ENCODE assay signal across 19 mouse cellular contexts in genomic region chr13:74815753-74816152, GRCm38 (mm10).
"Had no signal": no experiment of that assay in that cellular context is flagged by ENCODE, and none has a peak within 500 bp of the region (broad histone marks: within the 10 kb centered on the region; RNA-seq: fewer than 3 reads in every experiment).

No protein-coding gene starts in this region.

- H3K27me3 ChIP-seq: midbrain, embryonic 13.5 days; midbrain, embryonic 15.5 days; neural tube, embryonic 13.5 days; neural tube, embryonic 15.5 days; stomach, embryonic 15.5 days had no signal

- H3K4me3 ChIP-seq: megakaryocyte, embryonic 14.5 days; midbrain, embryonic 13.5 days; midbrain, embryonic 15.5 days; myocyte; neural tube, embryonic 13.5 days; neural tube, embryonic 15.5 days; stomach, embryonic 15.5 days had no signal

- H3K4me2 ChIP-seq: lung, embryonic 14.5 days; midbrain, embryonic 11.5 days; midbrain, embryonic 13.5 days; midbrain, embryonic 15.5 days; neural tube, embryonic 13.5 days; neural tube, embryonic 15.5 days; stomach, embryonic 15.5 days had no signal

- ATAC-seq: midbrain, embryonic 13.5 days; midbrain, embryonic 15.5 days had no signal

- DNase-seq: lung, adult 18-20 months; lung, embryonic 14.5 days; lung, postnatal 10 days; lung, postnatal 36 days; right cerebral cortex, postnatal 14 days; thymus, adult 18-20 months; thymus, postnatal 14 days; thymus, postnatal 36 days had no signal

- H3K9ac ChIP-seq: liver, embryonic 14.5 days; lung, embryonic 14.5 days; midbrain, embryonic 13.5 days; midbrain, embryonic 15.5 days; neural tube, embryonic 13.5 days; neural tube, embryonic 15.5 days; stomach, embryonic 15.5 days had no signal

- H3K9me3 ChIP-seq: megakaryocyte, embryonic 14.5 days; midbrain, embryonic 13.5 days; midbrain, embryonic 15.5 days; neural tube, embryonic 13.5 days; neural tube, embryonic 15.5 days; stomach, embryonic 15.5 days had no signal

- H3K4me1 ChIP-seq: megakaryocyte, embryonic 14.5 days; midbrain, embryonic 13.5 days; midbrain, embryonic 15.5 days; neural tube, embryonic 13.5 days; neural tube, embryonic 15.5 days; stomach, embryonic 15.5 days had no signal

- H3K27ac ChIP-seq: liver, embryonic 14.5 days; macrophage; midbrain, embryonic 13.5 days; midbrain, embryonic 15.5 days; neural tube, embryonic 13.5 days; neural tube, embryonic 15.5 days; stomach, embryonic 15.5 days; stomach, postnatal 0 days had no signal

- H3K36me3 ChIP-seq: midbrain, embryonic 13.5 days; midbrain, embryonic 15.5 days; neural tube, embryonic 13.5 days; neural tube, embryonic 15.5 days; stomach, embryonic 15.5 days had no signal
